Mouse (Mus musculus) liver, postnatal 0 days (tissue): Measurements from ENCODE around the gene Dhcr24.

ENCODE experiments used
- CTCF ChIP-seq: sonication (generic); IDR thresholded peaks from 2 replicates; pipeline ENCODE4 v1.5.1; 2016; ENCODE audit warnings: antibody characterized with exemption, low read depth
- EP300 ChIP-seq: IDR thresholded peaks from 2 replicates; pipeline ENCODE4 v1.6.1; 2016; ENCODE audit warnings: antibody characterized with exemption, low read depth, mild to moderate bottlenecking

DNA sequence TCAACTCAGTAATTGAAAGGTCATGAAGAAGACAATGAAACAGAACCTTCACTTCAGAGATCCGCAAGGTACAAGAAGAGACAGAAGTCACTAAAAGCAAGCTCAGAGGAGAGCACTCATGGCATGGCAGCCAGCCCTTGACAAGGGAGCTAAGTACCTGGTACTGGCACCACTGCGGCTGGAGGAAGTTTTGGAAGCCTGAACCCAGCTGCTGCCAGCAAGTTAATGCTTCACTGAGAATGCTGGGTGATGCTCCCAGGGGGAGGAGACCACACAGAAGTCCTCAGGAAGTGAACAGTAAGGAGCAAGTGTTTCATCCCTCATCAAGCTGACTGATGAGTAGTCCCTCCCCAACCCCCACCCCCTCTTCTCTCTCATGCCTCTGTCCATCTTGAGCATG, 18.6 kb upstream of the Dhcr24 start:
- no peak for TF ChIP-seq CTCF
- no peak for TF ChIP-seq EP300
